Mouse (Mus musculus) right cerebral cortex, adult 18-20 months (tissue): ENCODE results near the gene Sprr2k.
"Not testable (repeated sequence)": the region's sequence is repeated elsewhere in the genome, so short reads cannot be mapped to it uniquely, and the experiment has no call there.

ENCODE experiments used
- DNase-seq: peaks from one replicate; pipeline ENCODE4 v3.0.0; 2022; ENCODE audit warnings: mixed read lengths

Sprr2k gene

DNA sequence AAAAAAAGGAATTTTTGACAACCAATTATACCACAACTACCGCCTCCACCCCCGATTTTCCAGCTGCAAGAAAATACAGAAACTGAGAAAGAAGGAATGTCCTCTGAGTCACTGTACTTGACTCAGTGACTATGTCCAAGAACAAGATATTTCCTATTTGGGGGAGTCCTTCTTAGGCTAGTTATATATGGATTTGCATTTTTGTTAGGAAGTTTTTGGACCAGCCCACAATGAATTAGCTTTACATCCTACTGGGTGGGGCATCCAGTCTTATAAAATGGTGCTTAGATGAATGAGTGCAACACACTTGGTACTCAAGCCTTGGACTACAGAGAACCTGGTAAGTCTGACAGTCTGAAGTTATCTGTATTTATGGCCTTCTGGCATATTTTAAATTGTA, at the start of gene Sprr2k:
Sprr2k (plus strand) TSS at position 301 of the 400 bp plus-strand sequence.
- DNase-seq: no peak

DNA sequence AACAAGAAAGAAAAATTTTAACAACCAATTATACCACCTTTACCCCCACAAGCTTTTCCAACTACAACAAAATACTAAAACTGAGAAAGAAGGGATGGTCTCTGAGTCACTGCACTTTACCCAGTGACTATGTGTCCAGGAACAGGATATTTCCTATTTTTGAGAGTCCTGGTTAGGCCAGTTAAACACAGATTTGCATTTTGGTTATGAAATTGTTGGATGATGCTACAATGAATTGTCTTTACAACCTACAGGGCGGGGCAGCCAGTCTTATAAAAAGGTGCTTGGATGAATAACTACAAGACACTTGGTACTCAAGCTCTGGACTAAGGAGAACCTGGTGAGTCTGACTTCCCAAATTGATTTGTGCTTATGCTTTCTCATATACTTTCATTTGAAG, 47.0 kb upstream of the Sprr2k start, which contains the start of gene Sprr2h:
Sprr2h (plus strand) TSS at position 301 of the 400 bp plus-strand sequence.
- no peak for DNase-seq

DNA sequence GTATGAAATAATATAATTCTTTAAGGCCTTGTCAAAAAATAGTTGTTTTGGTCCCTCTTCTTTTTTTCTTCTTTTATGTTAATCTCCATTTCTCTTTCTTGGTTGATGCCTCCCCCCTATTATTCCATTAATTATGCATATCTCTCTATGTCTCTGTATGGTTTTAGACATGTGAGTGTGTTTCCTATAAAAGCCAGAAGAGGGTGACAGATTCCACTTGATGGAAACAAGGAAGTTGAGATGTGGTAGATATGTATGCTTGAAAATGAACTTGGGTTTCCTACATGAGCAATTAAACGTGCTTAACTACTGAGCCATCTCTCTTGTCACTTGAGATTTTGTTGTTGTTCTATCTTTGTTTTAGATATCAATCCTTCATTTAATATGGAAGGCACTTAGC, 38.1 kb upstream of the Sprr2k start:
- DNase-seq: no peak

DNA sequence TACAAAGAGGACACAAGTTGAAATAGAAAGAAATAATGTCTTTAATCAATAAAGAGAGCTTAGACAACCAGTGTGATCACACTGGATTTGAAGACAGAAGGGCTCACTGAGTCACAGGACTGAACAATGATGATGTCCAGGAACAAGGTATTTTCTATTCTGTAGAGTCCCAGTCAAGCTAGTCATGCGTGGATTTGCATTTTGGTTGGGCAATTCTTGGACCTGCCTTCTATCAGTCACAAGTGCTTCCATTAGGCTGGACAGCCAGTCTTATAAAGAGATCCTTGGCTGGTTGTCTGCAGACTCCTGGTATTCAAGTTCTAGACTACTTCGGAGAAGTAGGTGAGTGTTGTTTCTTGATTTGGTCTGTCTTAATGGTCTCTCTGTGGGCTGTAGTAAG, 24.7 kb upstream of the Sprr2k start, which contains the start of gene Sprr2i:
Sprr2i (plus strand) TSS at position 301 of the 400 bp plus-strand sequence.
- DNase-seq: no peak

DNA sequence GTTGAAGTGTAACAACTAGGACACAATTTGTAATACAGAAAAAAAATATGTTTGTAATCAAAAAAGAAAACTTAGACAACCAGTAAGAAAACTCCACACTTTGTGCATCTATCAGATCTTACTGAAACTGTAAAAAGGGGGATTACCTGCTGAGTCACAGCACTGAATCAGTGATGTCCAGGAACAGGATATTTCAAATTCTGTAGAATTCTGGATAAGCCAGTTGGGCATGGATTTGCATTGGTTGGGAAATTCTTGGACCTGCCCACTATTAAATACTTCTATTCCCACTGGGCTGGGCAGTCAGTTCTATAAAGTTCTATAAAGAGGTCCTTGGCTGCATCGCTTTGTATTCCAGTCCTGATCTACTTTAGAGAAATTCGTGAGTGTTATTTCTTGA, 14.6 kb upstream of the Sprr2k start, which contains the start of gene Sprr2j-ps:
Sprr2j-ps (plus strand) TSS at position 301 of the 400 bp plus-strand sequence.
- no peak for DNase-seq

DNA sequence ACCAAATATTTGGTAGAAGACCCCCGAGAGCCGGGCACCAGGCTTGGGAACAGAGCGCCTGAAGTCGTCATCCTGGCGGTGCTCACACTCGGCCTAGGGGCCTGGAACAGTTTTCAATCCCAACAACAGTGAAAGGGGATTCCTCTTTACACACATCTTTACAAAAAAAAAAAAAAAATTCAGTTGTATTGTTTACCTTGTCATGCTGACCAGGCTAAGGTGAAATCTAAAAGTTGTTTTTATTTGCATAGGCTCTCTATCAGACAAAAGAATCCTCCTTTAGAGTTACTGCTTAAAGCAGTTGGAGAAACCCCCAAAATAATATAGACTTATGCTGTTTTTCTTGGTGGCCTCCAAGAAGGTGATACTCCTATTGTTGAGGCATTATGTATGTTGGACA, 3.1 kb upstream of the Sprr2k start, which contains the start of gene Gm9774:
Gm9774 (minus strand) TSS at position 101 of the 400 bp plus-strand sequence.
- DNase-seq: no peak

DNA sequence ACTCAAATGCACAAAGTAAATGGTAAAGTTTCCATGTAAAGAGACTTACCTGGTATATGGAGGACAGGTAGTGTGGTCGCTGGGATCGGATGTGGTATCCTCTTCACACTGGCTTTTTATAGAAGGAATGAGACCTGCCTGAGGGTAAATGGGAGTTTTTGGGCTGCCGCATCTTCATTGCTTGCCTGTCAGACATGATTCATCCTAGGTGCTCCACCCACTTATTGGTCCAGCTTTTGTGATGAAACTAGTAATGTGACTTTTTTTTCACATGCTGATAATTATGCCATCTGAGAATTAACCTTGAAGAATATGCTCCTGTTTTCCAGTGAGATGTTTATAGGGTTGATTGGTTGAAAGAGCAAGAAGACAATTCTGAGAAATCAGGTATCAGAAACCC, 6.3 kb downstream of the Sprr2k start, which contains the start of gene Sprr1b:
Sprr1b (minus strand) TSS at position 101 of the 400 bp plus-strand sequence.
- no peak for DNase-seq

DNA sequence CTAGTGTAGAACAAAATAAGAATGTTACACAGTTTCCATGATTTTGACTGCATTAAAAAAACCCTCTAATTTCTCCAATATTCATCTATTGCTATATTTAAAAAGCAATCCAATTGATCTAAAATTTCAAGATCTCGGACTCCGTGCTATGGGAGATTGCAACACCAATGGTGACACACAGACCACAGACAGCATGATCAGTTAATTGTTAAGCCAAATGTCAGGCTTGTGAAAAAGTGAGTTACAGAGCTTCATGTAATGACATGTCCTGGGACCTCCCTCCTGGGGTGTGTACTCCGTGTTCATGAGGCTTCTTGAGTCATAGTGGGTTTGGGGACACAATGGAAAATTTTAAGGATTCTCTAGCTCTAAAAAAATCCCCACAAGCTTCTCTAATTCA, 7.8 kb downstream of the Sprr2k start:
- DNase-seq: no peak

DNA sequence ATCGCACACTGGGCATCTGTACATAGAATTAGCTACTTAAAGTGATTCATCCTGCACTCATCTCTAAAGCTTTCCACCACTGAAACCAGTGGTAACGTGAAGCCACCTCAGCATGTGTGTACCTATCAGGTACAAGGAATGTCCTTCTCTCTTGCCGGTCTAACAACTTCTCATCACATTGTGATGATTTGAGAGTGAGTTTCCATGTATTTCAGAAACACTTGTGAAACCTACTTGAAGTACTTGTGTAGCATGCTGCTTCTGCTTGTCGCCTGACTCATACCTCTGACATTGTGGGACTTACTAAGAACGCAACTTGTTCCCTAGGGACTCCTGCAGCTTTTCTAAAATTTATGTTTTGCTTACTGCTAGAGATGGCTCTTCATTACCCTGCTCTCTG, 22.8 kb downstream of the Sprr2k start:
- no peak for DNase-seq

DNA sequence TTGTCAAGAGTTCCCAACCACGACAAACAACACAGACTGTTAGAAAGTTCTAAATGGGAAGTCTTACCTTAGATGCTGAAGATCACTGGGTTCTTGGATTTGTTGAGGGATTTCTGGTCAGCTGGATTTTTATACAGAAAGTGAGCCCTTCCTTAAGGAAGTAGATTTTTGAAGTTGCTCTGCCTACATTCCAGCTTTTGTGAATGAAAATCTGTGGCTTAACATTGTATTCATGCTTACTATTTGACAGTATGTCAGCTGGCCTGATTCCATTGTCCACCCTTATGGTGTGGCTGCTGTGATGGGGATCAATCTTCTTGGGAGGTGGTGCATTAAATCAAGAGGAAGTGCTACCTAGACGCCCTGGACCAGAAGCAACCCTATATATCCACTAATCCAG, 26.2 kb downstream of the Sprr2k start, which contains the start of gene Sprr3:
Sprr3 (minus strand) TSS at position 101 of the 400 bp plus-strand sequence.
- DNase-seq: no peak

DNA sequence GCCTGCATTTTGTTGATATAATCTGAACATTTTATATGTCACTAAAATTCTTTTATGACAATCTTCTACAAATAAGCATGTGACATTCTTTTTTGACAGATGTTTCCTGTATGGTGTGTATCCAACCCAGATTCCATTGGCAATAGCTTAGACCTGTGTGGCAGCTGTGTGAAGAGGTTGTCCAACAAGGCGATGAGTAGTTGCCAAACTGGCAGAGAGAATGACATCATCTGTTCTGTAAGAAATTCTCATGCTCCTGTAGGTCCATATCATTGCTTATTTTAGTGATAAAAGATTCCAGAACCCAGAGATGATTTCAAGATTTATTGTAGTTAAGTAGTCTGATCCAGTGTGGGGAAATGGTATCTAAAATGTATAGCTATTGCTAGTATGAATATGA, 34.2 kb downstream of the Sprr2k start:
- DNase-seq: no peak

DNA sequence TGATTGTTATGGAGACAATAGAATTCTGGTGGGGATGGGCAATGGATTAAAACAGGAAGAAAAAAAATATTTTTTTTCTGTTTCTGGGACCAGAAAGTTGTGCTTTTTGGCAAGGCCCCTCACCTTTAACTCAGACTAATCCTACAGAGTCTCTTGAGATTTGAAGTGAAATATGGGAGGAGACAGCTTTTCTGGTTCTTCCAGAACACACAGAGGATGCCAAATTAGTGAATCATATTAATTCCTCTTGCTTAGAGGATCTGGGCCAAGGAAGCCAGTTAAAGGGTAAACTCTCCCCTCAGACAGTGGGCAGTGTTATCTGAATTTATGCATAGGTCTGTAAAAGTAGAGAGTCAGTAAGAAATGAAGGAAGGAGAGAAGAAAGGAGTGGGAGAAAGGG, 35.0 kb downstream of the Sprr2k start:
- no peak for DNase-seq

DNA sequence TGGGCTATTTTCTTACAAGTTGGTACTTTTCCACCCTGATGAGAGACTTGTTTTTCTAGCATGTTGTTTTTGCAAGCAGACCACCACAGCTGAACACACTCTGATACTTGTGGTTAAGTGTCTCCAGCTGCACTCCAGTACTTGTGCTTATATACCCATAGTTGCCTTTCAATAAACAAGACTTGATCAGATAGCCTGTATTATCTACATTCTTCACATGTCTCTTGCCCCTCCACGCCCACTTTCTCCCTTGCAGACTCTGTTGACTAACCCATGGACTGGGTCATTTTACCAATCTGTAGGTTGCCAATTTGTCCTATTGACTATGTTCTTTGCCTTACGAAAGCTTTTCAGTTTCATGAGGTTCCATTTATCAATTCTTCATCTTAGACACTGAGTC, 37.7 kb downstream of the Sprr2k start:
- no peak for DNase-seq

DNA sequence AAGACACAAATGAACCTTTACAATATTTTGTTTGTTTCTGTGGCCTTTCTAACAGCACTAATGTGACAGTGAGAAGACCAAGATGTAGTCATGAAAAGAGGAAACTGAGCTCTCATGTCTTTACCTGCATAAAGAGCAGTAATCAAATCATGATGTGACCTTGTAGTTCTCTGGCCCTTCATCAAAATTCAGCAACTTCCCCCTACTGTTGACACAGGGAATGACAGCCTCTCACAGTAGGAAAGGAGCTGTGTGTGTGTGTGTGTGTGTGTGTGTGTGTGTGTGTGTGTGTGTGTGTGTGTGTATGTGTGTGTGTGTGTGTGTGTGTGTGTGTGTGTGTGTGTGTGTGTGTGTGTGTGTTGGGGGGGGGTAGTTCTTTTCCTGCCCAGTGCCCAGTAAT, 48.9 kb downstream of the Sprr2k start:
- not testable (repeated sequence) for DNase-seq
